ENCODE assay signal across 25 mouse cellular contexts in genomic region chrX:143580458-143580959, GRCm38 (mm10).
DNase-seq lines count a peak whose midpoint lies in the region; ATAC-seq lines count a peak whose summit lies in the region.
"Had no signal": no experiment of that assay in that cellular context is flagged by ENCODE, and none has a peak within 500 bp of the region (broad histone marks: within the 10 kb centered on the region; RNA-seq: fewer than 3 reads in every experiment).

No protein-coding gene starts in this region.

- H3K27me3 ChIP-seq in forebrain, embryonic 12.5 days: peaks cover 26% of the 10 kb centered on the region
- peaks cover 3% of the 10 kb centered on the region; the same call in 1 of the 2 replicates for H3K27me3 ChIP-seq in forebrain, embryonic 11.5 days (ENCODE audit: control insufficient read depth, insufficient read depth, low read length)
- no peaks in the 10 kb centered on the region; the same call in 1 of the 2 replicates for H3K27me3 ChIP-seq in forebrain, embryonic 16.5 days (replicated peaks; ENCODE audit: control insufficient read depth, insufficient read depth, low read length)
- H3K27me3 ChIP-seq in intestine, embryonic 16.5 days (replicated peaks; ENCODE audit: control insufficient read depth, insufficient read depth, low read length): no peaks in the 10 kb centered on the region; the same call in 1 of the 2 replicates
- H3K27me3 ChIP-seq: embryonic facial prominence, embryonic 15.5 days had no signal

- WGBS in forebrain, embryonic 12.5 days: 29% methylated on average over 2 of the region's 2 CpGs
- 59% methylated on average over 2 of the region's 2 CpGs for WGBS in forebrain, embryonic 11.5 days
- 33% methylated on average over 2 of the region's 2 CpGs for WGBS in forebrain, embryonic 16.5 days
- WGBS in intestine, embryonic 16.5 days: 48% methylated on average over 2 of the region's 2 CpGs

- no peak overlapping the region for H3K9ac ChIP-seq in forebrain, embryonic 12.5 days
- no peak overlapping the region for H3K9ac ChIP-seq in forebrain, embryonic 11.5 days (ENCODE audit: low read length)
- no peak overlapping the region for H3K9ac ChIP-seq in forebrain, embryonic 16.5 days (replicated peaks; ENCODE audit: low read depth, low read length)
- H3K9ac ChIP-seq in intestine, embryonic 16.5 days (ENCODE audit: low read depth, low read length): no peak overlapping the region
- H3K9ac ChIP-seq: embryonic facial prominence, embryonic 12.5 days; embryonic facial prominence, embryonic 15.5 days; hindbrain, embryonic 14.5 days had no signal

- no peak overlapping the region for H3K27ac ChIP-seq in forebrain, embryonic 12.5 days
- no peak overlapping the region for H3K27ac ChIP-seq in forebrain, embryonic 11.5 days (ENCODE audit: low read depth, low read length)
- H3K27ac ChIP-seq in forebrain, embryonic 16.5 days (ENCODE audit: low read length): no peak overlapping the region
- no peak overlapping the region for H3K27ac ChIP-seq in intestine, embryonic 16.5 days (ENCODE audit: low read length)
- H3K27ac ChIP-seq: embryonic facial prominence, embryonic 12.5 days; embryonic facial prominence, embryonic 15.5 days; heart, adult 2 months; hindbrain, embryonic 10.5 days; hindbrain, embryonic 14.5 days; hindbrain, postnatal 0 days had no signal

- DNase-seq in forebrain, embryonic 11.5 days (ENCODE audit: low spot score): no peak
- DNase-seq in heart, adult 8-10 months (ENCODE audit: low spot score): peak; percentile 1
- DNase-seq in heart, postnatal 4 days: no peak
- peak; percentile 59 for DNase-seq in adipocyte (ENCODE audit: low spot score)
- DNase-seq in lung, postnatal 25 days (ENCODE audit: low spot score): no peak
- DNase-seq: adrenal gland, adult 8-10 months; adrenal gland, postnatal 25 days; cerebellum, adult 18-20 months; cerebellum, adult 9-10 months; cerebellum, postnatal 25 days; gastrocnemius, postnatal 10 days; gastrocnemius, postnatal 36 days; heart, adult 2 months; kidney, adult 2 months had no signal

- no peak overlapping the region for H3K4me3 ChIP-seq in forebrain, embryonic 12.5 days (replicated peaks)
- no peak overlapping the region for H3K4me3 ChIP-seq in forebrain, embryonic 11.5 days (ENCODE audit: low read depth, low read length)
- H3K4me3 ChIP-seq in forebrain, embryonic 16.5 days (replicated peaks; ENCODE audit: low read length): no peak overlapping the region
- H3K4me3 ChIP-seq in intestine, embryonic 16.5 days (ENCODE audit: low read length): no peak overlapping the region
- H3K4me3 ChIP-seq: embryonic facial prominence, embryonic 12.5 days; embryonic facial prominence, embryonic 15.5 days; heart, adult 2 months; hindbrain, embryonic 10.5 days had no signal

- no peaks in the 10 kb centered on the region for H3K36me3 ChIP-seq in forebrain, embryonic 12.5 days (replicated peaks)
- H3K36me3 ChIP-seq in forebrain, embryonic 11.5 days (ENCODE audit: control insufficient read depth, insufficient read depth, low read length): no peaks in the 10 kb centered on the region
- H3K36me3 ChIP-seq in forebrain, embryonic 16.5 days (ENCODE audit: control insufficient read depth, insufficient read depth): no peaks in the 10 kb centered on the region
- H3K36me3 ChIP-seq in intestine, embryonic 16.5 days (ENCODE audit: control insufficient read depth, insufficient read depth, low read length): no peaks in the 10 kb centered on the region
- H3K36me3 ChIP-seq: embryonic facial prominence, embryonic 12.5 days; embryonic facial prominence, embryonic 15.5 days; hindbrain, embryonic 10.5 days had no signal

- ATAC-seq in forebrain, embryonic 12.5 days (ENCODE audit: low FRiP score): peak; percentile 36; the same call in 1 of the 2 replicates
- no peak for ATAC-seq in forebrain, embryonic 11.5 days (replicated peaks; ENCODE audit: low FRiP score)
- peak; percentile 77 for ATAC-seq in forebrain, embryonic 16.5 days
- no peak for ATAC-seq in intestine, embryonic 16.5 days
- ATAC-seq: hindbrain, postnatal 0 days; inflammation-experienced regulatory T-cells, adult 6 months; intestine, postnatal 0 days had no signal

- H3K4me2 ChIP-seq in forebrain, embryonic 12.5 days: no peak overlapping the region
- no peak overlapping the region for H3K4me2 ChIP-seq in forebrain, embryonic 11.5 days (ENCODE audit: low read depth, low read length, severe bottlenecking)
- H3K4me2 ChIP-seq in forebrain, embryonic 16.5 days (ENCODE audit: low read length): no peak overlapping the region
- no peak overlapping the region for H3K4me2 ChIP-seq in intestine, embryonic 16.5 days (ENCODE audit: low read depth, low read length)
- H3K4me2 ChIP-seq: embryonic facial prominence, embryonic 12.5 days; embryonic facial prominence, embryonic 15.5 days; heart, embryonic 11.5 days; hindbrain, embryonic 14.5 days had no signal

- H3K9me3 ChIP-seq in forebrain, embryonic 12.5 days: no peaks in the 10 kb centered on the region
- no peaks in the 10 kb centered on the region for H3K9me3 ChIP-seq in forebrain, embryonic 11.5 days (ENCODE audit: control insufficient read depth, low read length)
- no peaks in the 10 kb centered on the region for H3K9me3 ChIP-seq in forebrain, embryonic 16.5 days (ENCODE audit: control insufficient read depth, low read length)
- H3K9me3 ChIP-seq in intestine, embryonic 16.5 days (ENCODE audit: control insufficient read depth, low read length): no peaks in the 10 kb centered on the region
- H3K9me3 ChIP-seq: embryonic facial prominence, embryonic 12.5 days; embryonic facial prominence, embryonic 15.5 days; hindbrain, embryonic 10.5 days had no signal

- no peaks in the 10 kb centered on the region; the same call in 1 of the 2 replicates for H3K4me1 ChIP-seq in forebrain, embryonic 12.5 days
- H3K4me1 ChIP-seq in forebrain, embryonic 11.5 days (replicated peaks; ENCODE audit: control insufficient read depth, insufficient read depth, low read length): no peaks in the 10 kb centered on the region
- H3K4me1 ChIP-seq in forebrain, embryonic 16.5 days (replicated peaks; ENCODE audit: control insufficient read depth, insufficient read depth, low read length): 0 out of 2 replicates have a peak, but pooled peaks cover 2% of the 10 kb centered on the region
- no peaks in the 10 kb centered on the region for H3K4me1 ChIP-seq in intestine, embryonic 16.5 days (ENCODE audit: control insufficient read depth, insufficient read depth, low read length)
- H3K4me1 ChIP-seq: embryonic facial prominence, embryonic 12.5 days; embryonic facial prominence, embryonic 15.5 days; hindbrain, embryonic 10.5 days had no signal

Comparison
In these comparisons a context has a peak if more than half of its experiments do, and no peak if none do; other contexts are left out.
1. ATAC-seq: peak in forebrain, embryonic 12.5 days (single experiment) and forebrain, embryonic 16.5 days (single experiment); none in forebrain, embryonic 11.5 days (single experiment) and intestine, embryonic 16.5 days (single experiment).
2. DNase-seq: peak in heart, adult 8-10 months (single experiment) and adipocyte (single experiment); none in forebrain, embryonic 11.5 days (single experiment), heart, postnatal 4 days (single experiment) and lung, postnatal 25 days (single experiment).